Mouse (Mus musculus) hindbrain, embryonic 16.5 days (tissue): ENCODE results near the gene Prkcd. TPM values are rescaled to one million over a fixed set of nuclear protein-coding genes. Genes with fewer than 3 reads are reported as not detected.

Experiments
- ATAC-seq: fragments of 200-750 bp; cut with Nextera tagmentation; 2 replicates; pipeline ENCODE4 v1.8.0; 2017; ENCODE audit warnings: moderate TSS enrichment, moderate library complexity
- H3K27ac ChIP-seq: fragments of 300-500 bp; sonication (generic); 2 replicates; pipeline ENCODE4 v1.5.1; 2014; ENCODE audit warnings: low read depth, mild to moderate bottlenecking, control low read depth, low read length, moderate library complexity
- H3K27me3 ChIP-seq: fragments of 300-500 bp; sonication (generic); replicated peaks from 2 replicates; pipeline ENCODE4 v1.6.1; 2014; ENCODE audit warnings: low read length; ENCODE audit not compliant: control insufficient read depth, insufficient read depth
- H3K36me3 ChIP-seq: fragments of 300-500 bp; sonication (generic); 2 replicates; pipeline ENCODE4 v1.6.1; 2014; ENCODE audit warnings: mild to moderate bottlenecking, low read length, moderate library complexity, mixed read lengths; ENCODE audit not compliant: control insufficient read depth, insufficient read depth
- H3K4me1 ChIP-seq: fragments of 300-500 bp; sonication (generic); 2 replicates; pipeline ENCODE4 v1.6.1; 2014; ENCODE audit warnings: low read depth, low read length; ENCODE audit not compliant: control insufficient read depth, insufficient read depth
- H3K4me2 ChIP-seq: fragments of 300-500 bp; sonication (generic); 2 replicates; pipeline ENCODE4 v1.6.1; 2014; ENCODE audit warnings: mild to moderate bottlenecking, low read length, control low read depth, moderate library complexity
- H3K4me3 ChIP-seq: fragments of 300-500 bp; sonication (generic); 2 replicates; pipeline ENCODE4 v1.5.1; 2014; ENCODE audit warnings: mild to moderate bottlenecking, low read length, control low read depth, moderate library complexity
- H3K9ac ChIP-seq: fragments of 300-500 bp; sonication (generic); 2 replicates; pipeline ENCODE4 v1.6.1; 2014; ENCODE audit warnings: low read depth, mild to moderate bottlenecking, control low read depth, low read length, moderate library complexity
- H3K9me3 ChIP-seq: fragments of 300-500 bp; sonication (generic); 2 replicates; pipeline ENCODE4 v1.6.1; 2014; ENCODE audit warnings: mild to moderate bottlenecking, low read length, moderate library complexity; ENCODE audit not compliant: control insufficient read depth
- WGBS: fragments of 180-500 bp; shearing (Covaris S2); extraction: QIAGEN DNeasy Blood & Tissue Kit; methylation state at CpG from one replicate; pipeline ENCODE4 v1.1.7; 2014; 5-methylcytosine and 5-hydroxymethylcytosine counted together
- polyA plus RNA-seq: library from polyadenylated mRNA; unstranded; fragments of >200 nt; fragmentation: Nextera tagmentation; extraction: Ambion mirVana; gene quantifications from 2 replicates; pipeline ENCODE4 v1.2.1, GENCODE M21; 2015

Prkcd gene
- polyA plus RNA-seq, 1 experiment from 2014 or later = 22.0 TPM

DNA sequence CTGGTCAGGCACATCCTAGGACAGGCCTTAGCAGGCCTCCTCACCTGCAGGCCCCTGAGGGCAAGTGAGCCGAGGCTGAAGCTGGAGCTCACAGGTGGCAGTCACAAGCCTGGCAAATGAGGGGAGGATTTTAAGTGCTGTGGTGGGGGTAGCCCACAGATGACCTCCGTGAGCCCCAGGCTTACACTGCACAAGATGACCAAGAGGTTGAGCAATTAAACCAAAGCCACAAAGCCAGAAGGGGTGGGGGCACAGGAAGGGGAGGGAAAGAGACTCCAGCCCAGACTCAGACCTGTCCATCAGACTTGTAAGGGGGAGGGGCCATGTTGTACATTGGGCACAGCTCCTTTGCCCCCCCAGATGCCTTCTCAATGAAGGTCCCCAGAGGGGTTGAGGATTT, 9.3 kb downstream of the Prkcd start:
- Histone ChIP-seq H3K36me3 (no peaks in the 10 kb centered on the region), H3K27me3 (no peaks in the 10 kb centered on the region), H3K4me1 (no peaks in the 10 kb centered on the region), H3K4me2 (no peak overlapping the region), H3K9me3 (no peaks in the 10 kb centered on the region), H3K4me3 (no peak overlapping the region), H3K9ac (no peak overlapping the region), H3K27ac (no peak overlapping the region)
- 77% methylated on average over 2 of the region's 2 CpGs for WGBS
- ATAC-seq = no peak

DNA sequence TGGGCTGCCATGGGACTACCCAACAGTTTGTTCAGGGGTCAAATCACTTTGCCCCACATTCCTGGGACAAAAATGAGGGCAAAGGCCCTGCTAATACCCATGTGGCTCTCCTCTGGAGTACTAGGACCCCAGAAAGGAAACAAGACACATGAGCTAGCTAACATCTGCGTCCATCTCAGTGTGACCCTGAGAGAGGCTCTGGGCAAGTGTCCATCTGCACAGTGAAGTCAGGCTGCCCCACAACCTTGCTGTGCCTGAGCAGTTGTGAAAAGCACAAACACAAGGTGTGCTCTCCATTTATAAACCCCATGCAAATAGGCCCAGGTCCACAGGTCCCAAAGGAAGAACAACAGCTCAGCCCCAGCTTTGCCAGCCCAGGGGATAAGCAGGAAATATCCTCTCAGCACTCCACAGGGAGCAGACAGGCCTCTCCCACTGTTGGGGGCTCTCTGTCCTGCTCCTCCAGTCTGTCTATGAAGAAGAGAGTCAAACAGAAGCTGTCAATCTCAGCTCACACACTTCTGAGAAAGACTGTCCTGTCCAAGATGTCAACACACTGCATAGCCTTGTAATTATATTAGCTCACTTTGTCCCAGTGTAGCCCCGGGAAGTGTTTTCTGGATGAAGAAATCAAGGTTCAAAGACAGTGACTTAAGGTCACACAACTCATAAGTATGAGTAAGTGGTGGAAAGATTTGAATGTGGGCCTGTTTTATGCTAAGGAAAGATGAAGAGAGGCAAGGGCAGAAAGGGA, 12.9 kb downstream of the Prkcd start:
- no peaks in the 10 kb centered on the region for H3K4me1 ChIP-seq
- no peak overlapping the region for H3K27ac ChIP-seq
- H3K27me3 ChIP-seq = no peaks in the 10 kb centered on the region
- WGBS = 76% methylated on average over 2 of the region's 2 CpGs
- no peak for ATAC-seq
- H3K9me3 ChIP-seq = no peaks in the 10 kb centered on the region
- no peaks in the 10 kb centered on the region for H3K36me3 ChIP-seq
- H3K9ac ChIP-seq = no peak overlapping the region
- no peak overlapping the region for H3K4me2 ChIP-seq
- no peak overlapping the region for H3K4me3 ChIP-seq

DNA sequence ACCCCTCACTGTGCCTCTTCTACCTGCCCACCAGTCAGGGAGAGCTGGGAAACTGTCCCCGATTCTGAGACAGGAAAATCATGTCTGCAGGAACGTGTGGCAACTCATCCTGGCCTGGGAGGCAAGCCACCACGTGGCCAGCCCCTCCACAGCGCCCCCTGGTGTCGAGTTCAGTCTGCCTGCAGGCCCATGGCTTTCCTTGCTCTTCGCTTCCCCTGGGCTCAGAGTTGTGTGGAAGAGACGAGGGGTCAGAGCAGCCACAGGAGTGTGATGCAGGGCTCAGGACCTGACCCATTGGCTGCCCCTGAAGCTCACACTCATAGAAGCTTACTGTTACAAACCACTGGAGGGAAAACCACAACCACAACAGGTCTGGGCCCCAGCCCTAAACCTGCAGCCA, 13.5 kb downstream of the Prkcd start:
- Histone ChIP-seq H3K4me2 (no peak overlapping the region), H3K27ac (no peak overlapping the region), H3K9ac (no peak overlapping the region), H3K4me1 (no peaks in the 10 kb centered on the region), H3K4me3 (no peak overlapping the region), H3K9me3 (no peaks in the 10 kb centered on the region), H3K27me3 (no peaks in the 10 kb centered on the region), H3K36me3 (no peaks in the 10 kb centered on the region)
- no peak for ATAC-seq
- WGBS = 19% methylated on average over 7 of the region's 7 CpGs

DNA sequence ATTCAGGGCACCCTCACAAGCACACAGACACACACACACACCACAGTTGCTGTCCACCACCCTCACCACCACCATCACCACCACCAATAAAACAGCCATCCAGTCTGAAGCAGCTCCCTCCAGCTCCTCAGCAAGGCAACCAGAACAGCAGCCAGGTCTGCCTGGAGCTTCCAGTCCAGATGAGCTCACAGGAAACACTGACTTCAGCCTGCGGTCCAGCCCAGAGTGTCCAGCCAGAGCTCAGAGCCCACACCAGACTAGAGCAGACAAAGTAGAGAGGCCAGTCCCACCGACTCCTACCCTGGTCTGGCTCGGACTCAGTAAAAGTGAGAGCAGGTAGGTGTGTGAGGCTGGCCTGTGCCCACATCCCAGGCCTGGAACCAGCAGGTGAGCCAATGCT, 15.1 kb downstream of the Prkcd start:
- Histone ChIP-seq H3K9ac (no peak overlapping the region), H3K36me3 (no peaks in the 10 kb centered on the region), H3K27me3 (no peaks in the 10 kb centered on the region), H3K27ac (no peak overlapping the region), H3K9me3 (no peaks in the 10 kb centered on the region), H3K4me2 (no peak overlapping the region), H3K4me1 (no peaks in the 10 kb centered on the region), H3K4me3 (no peak overlapping the region)
- WGBS = 83% methylated on average over 3 of the region's 3 CpGs
- ATAC-seq = no peak

DNA sequence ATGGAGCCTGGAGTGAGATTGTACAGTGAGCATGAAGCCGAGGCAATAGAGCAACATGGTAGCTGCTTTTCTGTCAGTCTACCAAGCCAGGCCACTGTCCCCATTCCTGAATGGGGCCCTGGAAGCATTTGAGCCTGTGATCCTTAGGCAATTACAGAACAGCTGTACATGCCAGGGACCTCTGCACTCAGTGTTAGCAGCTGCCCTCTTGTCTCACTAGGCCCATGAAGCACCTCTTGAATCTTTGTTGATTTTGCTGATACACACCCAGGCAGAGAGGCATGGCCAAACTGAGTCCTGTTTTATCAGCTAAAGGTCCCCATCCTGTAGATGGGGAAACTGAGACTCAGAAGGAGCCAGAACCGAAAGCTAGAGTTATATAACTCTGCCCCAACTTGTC, 15.7 kb downstream of the Prkcd start:
- Histone ChIP-seq H3K27me3 (no peaks in the 10 kb centered on the region), H3K4me2 (no peak overlapping the region), H3K9me3 (no peaks in the 10 kb centered on the region), H3K36me3 (no peaks in the 10 kb centered on the region), H3K9ac (no peak overlapping the region), H3K27ac (no peak overlapping the region), H3K4me1 (no peaks in the 10 kb centered on the region), H3K4me3 (no peak overlapping the region)
- 75% methylated on average over 2 of the region's 2 CpGs for WGBS
- no peak for ATAC-seq

DNA sequence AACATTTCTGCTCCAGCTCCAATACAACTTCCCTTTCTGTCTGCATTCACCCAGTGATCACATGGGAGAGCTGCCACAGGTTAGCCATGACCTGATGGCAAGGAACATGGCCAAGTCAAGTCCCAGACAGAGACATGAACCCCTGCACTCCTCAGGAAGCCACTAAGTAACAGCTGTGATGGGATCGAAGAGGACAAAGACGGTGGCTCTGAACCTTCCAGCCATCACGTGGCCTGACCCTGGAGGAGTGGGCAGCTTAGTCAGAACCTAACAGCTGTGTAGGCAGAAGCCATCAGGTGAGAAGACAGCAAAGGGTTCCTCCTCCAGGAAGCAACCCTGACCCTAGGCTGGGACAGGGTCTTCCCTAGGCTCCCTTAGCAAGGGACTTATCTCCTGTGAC, 16.5 kb downstream of the Prkcd start:
- Histone ChIP-seq H3K27me3 (no peaks in the 10 kb centered on the region), H3K4me1 (no peaks in the 10 kb centered on the region), H3K9ac (no peak overlapping the region), H3K27ac (no peak overlapping the region), H3K36me3 (no peaks in the 10 kb centered on the region), H3K4me2 (no peak overlapping the region), H3K4me3 (no peak overlapping the region), H3K9me3 (no peaks in the 10 kb centered on the region)
- WGBS = 89% methylated on average over 3 of the region's 3 CpGs
- ATAC-seq = no peak

DNA sequence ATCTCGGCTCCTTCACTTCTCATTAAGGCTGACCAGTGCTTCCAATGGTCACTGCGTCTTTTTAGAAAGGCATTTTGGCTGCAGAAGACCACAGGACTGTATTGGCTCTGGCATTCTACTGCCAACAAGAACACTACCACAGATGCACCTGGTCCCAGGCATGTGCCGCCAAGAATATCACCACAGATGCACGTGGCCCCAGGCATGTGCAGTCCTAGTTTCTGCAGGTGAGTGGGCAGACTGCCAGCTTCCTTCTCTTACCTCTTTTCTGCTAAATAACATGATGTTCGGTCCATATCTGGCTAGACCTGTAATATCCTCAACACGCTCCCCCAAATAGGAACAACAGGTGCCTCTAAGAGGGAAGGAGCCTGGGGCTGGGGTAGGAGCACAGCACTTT, 17.8 kb downstream of the Prkcd start:
- H3K4me3 ChIP-seq = no peak overlapping the region
- no peak overlapping the region for H3K27ac ChIP-seq
- no peak overlapping the region for H3K9ac ChIP-seq
- no peak for ATAC-seq
- no peaks in the 10 kb centered on the region for H3K27me3 ChIP-seq
- H3K4me1 ChIP-seq = no peaks in the 10 kb centered on the region
- no peak overlapping the region for H3K4me2 ChIP-seq
- H3K36me3 ChIP-seq = no peaks in the 10 kb centered on the region
- 92% methylated on average over 6 of the region's 6 CpGs for WGBS
- no peaks in the 10 kb centered on the region for H3K9me3 ChIP-seq

DNA sequence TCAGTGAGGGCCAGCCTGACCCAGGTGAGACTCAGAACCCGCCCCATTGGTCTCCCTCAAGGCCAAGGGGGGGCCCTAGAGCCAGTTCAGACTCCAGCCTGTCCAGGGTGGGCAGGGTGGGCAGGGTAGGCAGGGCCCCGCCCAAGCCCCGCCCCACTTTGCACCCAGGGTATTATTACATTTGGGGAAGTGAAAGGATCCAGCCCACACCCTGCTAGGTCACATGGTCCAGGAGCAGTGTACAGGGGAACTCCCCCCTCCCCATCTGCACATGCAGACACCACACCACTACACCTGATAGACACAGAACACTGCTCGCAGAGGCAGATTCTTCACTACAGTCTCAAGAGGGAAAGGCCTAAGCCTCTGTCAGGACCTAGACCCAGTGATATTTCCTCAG, 18.3 kb downstream of the Prkcd start:
- ATAC-seq = no peak; the same call in 1 of the 2 replicates
- no peak overlapping the region for H3K27ac ChIP-seq
- whole genome bisulfite sequencing = 89% methylated on average over 4 of the region's 4 CpGs
- no peak overlapping the region for H3K4me3 ChIP-seq
- H3K4me2 ChIP-seq = no peak overlapping the region
- H3K4me1 ChIP-seq = no peaks in the 10 kb centered on the region
- no peaks in the 10 kb centered on the region for H3K9me3 ChIP-seq
- no peak overlapping the region for H3K9ac ChIP-seq
- H3K36me3 ChIP-seq = no peaks in the 10 kb centered on the region
- no peaks in the 10 kb centered on the region for H3K27me3 ChIP-seq

DNA sequence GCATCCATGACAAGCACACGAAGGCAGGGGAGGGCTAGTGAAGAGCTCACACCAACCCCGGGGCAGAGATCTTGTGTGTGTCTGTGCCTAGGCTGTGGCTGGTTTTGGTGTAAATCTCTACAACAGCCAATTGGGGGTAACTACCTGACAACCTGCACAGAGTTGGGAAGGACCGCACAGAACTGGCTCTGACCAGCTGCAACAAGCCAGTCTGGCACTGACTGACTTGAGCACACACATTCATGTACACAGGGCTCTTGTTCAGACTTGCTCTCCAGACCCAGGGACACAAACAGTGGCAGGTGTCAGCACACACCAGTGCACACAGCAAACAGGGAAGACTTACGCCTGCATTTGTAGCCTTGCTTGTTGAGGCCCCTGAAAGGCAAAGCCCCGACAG, 19.2 kb downstream of the Prkcd start:
- no peak overlapping the region for H3K27ac ChIP-seq
- H3K9ac ChIP-seq = no peak overlapping the region
- no peak overlapping the region for H3K4me3 ChIP-seq
- no peak for ATAC-seq
- H3K9me3 ChIP-seq = no peaks in the 10 kb centered on the region
- H3K4me2 ChIP-seq = no peak overlapping the region
- no peaks in the 10 kb centered on the region for H3K4me1 ChIP-seq
- 89% methylated on average over 5 of the region's 5 CpGs for WGBS
- H3K36me3 ChIP-seq = no peaks in the 10 kb centered on the region
- H3K27me3 ChIP-seq = no peaks in the 10 kb centered on the region

DNA sequence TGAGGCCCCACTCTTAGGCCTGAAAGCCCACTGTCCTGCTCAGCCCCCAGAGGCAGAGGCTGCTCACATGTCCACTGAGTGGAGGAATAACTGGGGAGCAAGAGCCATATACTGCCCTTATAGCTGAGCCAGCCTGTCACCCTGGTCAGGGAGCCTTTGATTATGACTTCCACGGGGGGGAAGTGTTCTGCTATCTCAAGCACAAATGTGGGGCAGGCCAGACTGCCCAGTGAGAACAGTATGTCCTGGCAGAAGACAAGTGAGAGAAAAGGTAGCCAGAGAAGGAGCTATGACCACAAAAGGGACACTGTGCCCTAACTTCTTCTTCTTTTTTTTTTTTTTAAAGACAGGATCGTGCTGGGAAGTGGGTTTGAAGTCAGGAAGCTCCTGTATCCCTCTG, 28.9 kb downstream of the Prkcd start:
- H3K36me3 ChIP-seq = no peaks in the 10 kb centered on the region; the same call in 1 of the 2 replicates
- H3K27me3 ChIP-seq = no peaks in the 10 kb centered on the region
- 75% methylated on average over 2 of the region's 2 CpGs for WGBS
- no peak overlapping the region for H3K9ac ChIP-seq
- no peak overlapping the region for H3K4me3 ChIP-seq
- no peaks in the 10 kb centered on the region for H3K9me3 ChIP-seq
- no peak overlapping the region for H3K27ac ChIP-seq
- peaks cover 12% of the 10 kb centered on the region for H3K4me1 ChIP-seq
- H3K4me2 ChIP-seq = no peak overlapping the region
- no peak for ATAC-seq
